Mouse (Mus musculus) midbrain, embryonic 16.5 days (tissue): ENCODE results near the gene 1700029P11Rik. TPM values are rescaled to one million over a fixed set of nuclear protein-coding genes. Genes with fewer than 3 reads are reported as not detected.

Source experiments
- ATAC-seq: fragments of 200-750 bp; cut with Nextera tagmentation; 2 replicates; pipeline ENCODE4 v1.8.0; 2017; ENCODE audit warnings: moderate TSS enrichment
- H3K27ac ChIP-seq: fragments of 300-500 bp; sonication (generic); 2 replicates; pipeline ENCODE4 v1.5.1; 2014; ENCODE audit warnings: mild to moderate bottlenecking, low read length, mixed read lengths
- H3K27me3 ChIP-seq: fragments of 300-500 bp; sonication (generic); 2 replicates; pipeline ENCODE4 v1.6.1; 2014; ENCODE audit warnings: low read depth, low read length, mixed read lengths; ENCODE audit not compliant: control insufficient read depth, insufficient read depth
- H3K36me3 ChIP-seq: fragments of 300-500 bp; sonication (generic); 2 replicates; pipeline ENCODE4 v1.6.1; 2014; ENCODE audit warnings: mild to moderate bottlenecking, low read length, moderate library complexity, mixed read lengths; ENCODE audit not compliant: control insufficient read depth, insufficient read depth
- H3K4me1 ChIP-seq: fragments of 300-500 bp; sonication (generic); 2 replicates; pipeline ENCODE4 v1.6.1; 2014; ENCODE audit warnings: mild to moderate bottlenecking, low read length, mixed read lengths; ENCODE audit not compliant: control insufficient read depth, insufficient read depth
- H3K4me2 ChIP-seq: fragments of 300-500 bp; sonication (generic); 2 replicates; pipeline ENCODE4 v1.6.1; 2014; ENCODE audit warnings: mild to moderate bottlenecking, low read length, mixed read lengths
- H3K4me3 ChIP-seq: fragments of 300-500 bp; sonication (generic); 2 replicates; pipeline ENCODE4 v1.5.1; 2014; ENCODE audit warnings: low read depth, mild to moderate bottlenecking, low read length, moderate library complexity, mixed read lengths
- H3K9ac ChIP-seq: fragments of 300-500 bp; sonication (generic); 2 replicates; pipeline ENCODE4 v1.6.1; 2014; ENCODE audit warnings: low read depth, low read length, mixed read lengths
- H3K9me3 ChIP-seq: fragments of 300-500 bp; sonication (generic); replicated peaks from 2 replicates; pipeline ENCODE4 v1.6.1; 2014; ENCODE audit warnings: mild to moderate bottlenecking, low read length, mixed read lengths; ENCODE audit not compliant: control insufficient read depth, poor library complexity, severe bottlenecking
- WGBS: fragments of 180-500 bp; shearing (Covaris S2); extraction: QIAGEN DNeasy Blood & Tissue Kit; methylation state at CpG from one replicate; pipeline ENCODE4 v1.1.7; 2014; 5-methylcytosine and 5-hydroxymethylcytosine counted together
- polyA plus RNA-seq: library from polyadenylated mRNA; unstranded; fragments of >200 nt; fragmentation: Nextera tagmentation; extraction: Ambion mirVana; gene quantifications from 2 replicates; pipeline ENCODE4 v1.2.1, GENCODE M21; 2015

The 1700029P11Rik gene
- polyA plus RNA-seq, result not detected in 2 replicates

DNA sequence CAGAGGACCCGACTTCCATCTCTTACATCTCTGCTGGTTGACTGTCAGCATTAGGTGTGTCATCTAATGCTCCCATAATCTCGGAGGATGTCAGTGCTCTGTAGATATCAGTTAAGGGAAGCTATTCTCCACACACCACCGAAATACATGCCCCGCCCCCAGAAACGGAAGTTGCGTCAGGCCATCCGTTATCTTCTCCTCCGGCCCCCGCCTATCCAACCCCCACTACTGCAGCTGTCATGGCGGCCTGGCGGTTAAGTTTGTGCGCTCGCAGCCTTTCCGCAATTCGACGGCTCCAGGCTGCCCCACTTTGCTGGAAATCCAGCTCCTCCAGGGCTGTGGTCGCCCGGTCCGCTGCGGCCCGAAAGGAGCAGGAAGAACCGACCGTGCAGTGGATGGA lies at the start of gene 1700029P11Rik:
1700029P11Rik (plus strand) TSS at position 220 of the 400 bp plus-strand sequence.
- Histone ChIP-seq H3K4me1 (no peaks in the 10 kb centered on the region), H3K9me3 (no peaks in the 10 kb centered on the region), H3K9ac (no peak within 1 kb of the TSS), H3K27me3 (no peaks in the 10 kb centered on the region), H3K4me3 (no peak within 1 kb of the TSS), H3K36me3 (no peaks in the 10 kb centered on the region), H3K27ac (no peak within 1 kb of the TSS), H3K4me2 (no peak within 1 kb of the TSS)
- no peak for ATAC-seq
- 96% methylated on average over 23 of the region's 23 CpGs for WGBS

DNA sequence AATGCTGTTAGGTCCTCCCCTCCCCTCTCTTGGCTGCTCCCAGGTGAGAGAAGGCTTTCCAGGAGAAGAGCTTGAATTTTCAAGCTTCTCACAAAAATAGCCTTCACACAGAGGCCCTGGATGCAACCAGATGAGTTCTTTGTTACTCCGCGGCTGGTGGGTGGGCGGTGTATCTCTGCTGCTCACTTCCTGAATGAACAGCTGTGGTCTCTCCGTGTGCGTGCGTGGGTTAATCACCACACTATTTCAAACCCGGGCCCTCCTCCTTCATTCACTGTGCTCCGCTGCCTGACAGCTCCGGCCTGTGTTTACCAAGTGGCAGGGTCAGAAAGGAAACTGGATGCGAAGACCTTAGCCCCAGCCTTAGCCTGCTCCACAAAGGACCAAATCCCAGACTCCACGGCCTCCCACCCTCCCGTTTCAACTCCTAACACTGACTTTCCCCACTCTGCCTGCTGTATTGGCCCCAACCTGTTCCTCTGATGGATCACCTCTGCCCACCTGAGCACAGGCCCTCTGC lies 47.3 kb upstream of the 1700029P11Rik start:
- Histone ChIP-seq H3K27me3 (no peaks in the 10 kb centered on the region), H3K9ac (no peak overlapping the region), H3K27ac (no peak overlapping the region), H3K4me3 (no peak overlapping the region), H3K9me3 (no peaks in the 10 kb centered on the region), H3K36me3 (no peaks in the 10 kb centered on the region), H3K4me2 (no peak overlapping the region), H3K4me1 (peaks cover 10% of the 10 kb centered on the region)
- no peak for ATAC-seq
- WGBS, result 43% methylated on average over 12 of the region's 12 CpGs

DNA sequence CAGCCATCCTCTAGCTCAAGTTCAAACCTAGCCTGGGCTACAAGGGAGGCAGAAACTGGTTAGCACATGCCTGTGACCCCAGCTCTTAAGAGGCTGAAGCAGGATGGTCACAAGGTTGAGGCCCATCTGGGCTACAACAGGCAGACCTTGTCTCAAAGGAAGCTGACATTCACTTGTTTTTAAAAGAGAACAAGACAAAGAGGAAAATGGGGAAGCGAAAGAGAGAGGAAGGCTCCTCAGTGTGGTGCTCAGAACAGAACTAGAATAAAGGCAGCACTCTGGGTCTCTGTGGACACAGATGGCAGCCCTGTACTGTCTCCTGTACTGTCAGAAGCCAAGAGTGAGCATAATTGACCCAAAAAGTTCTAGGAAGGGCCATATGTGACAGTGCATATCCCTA lies 46.4 kb upstream of the 1700029P11Rik start:
- Histone ChIP-seq H3K9ac (no peak overlapping the region), H3K4me2 (no peak overlapping the region), H3K27ac (no peak overlapping the region), H3K9me3 (no peaks in the 10 kb centered on the region), H3K4me1 (peaks cover 20% of the 10 kb centered on the region), H3K27me3 (no peaks in the 10 kb centered on the region), H3K4me3 (no peak overlapping the region), H3K36me3 (no peaks in the 10 kb centered on the region)
- no peak for ATAC-seq
- 81% methylated on average over 1 of the region's 1 CpGs for WGBS

- Histone ChIP-seq H3K4me1 (peaks cover 28% of the 10 kb centered on the region), H3K9me3 (no peaks in the 10 kb centered on the region), H3K27ac (peak overlapping the region; percentile 88), H3K27me3 (no peaks in the 10 kb centered on the region), H3K4me3 (peak overlapping the region; percentile 76), H3K9ac (peak overlapping the region; percentile 76), H3K4me2 (peak overlapping the region; percentile 61), H3K36me3 (peaks cover 2% of the 10 kb centered on the region)
- peak; percentile 25; the same call in 1 of the 2 replicates for ATAC-seq
- WGBS, result 58% methylated on average over 7 of the region's 7 CpGs
Measured at GRCm38 (mm10) chr15:81935869-81936637, 44.3 kb upstream of the 1700029P11Rik start.

GRCm38 (mm10) chr15:81936679-81937078 lies 43.7 kb upstream of the 1700029P11Rik start, which contains the start of gene Csdc2:
Gene Csdc2 (plus strand): TSS chr15:81936759.
- peak within 1 kb of the TSS; percentile 88 for H3K27ac ChIP-seq
- peaks cover 28% of the 10 kb centered on the region for H3K4me1 ChIP-seq
- H3K4me2 ChIP-seq, result peak within 1 kb of the TSS; percentile 61
- WGBS, result 0% methylated on average over 12 of the region's 12 CpGs
- H3K27me3 ChIP-seq, result no peaks in the 10 kb centered on the region
- peak; percentile 85 for ATAC-seq
- H3K9ac ChIP-seq, result peak within 1 kb of the TSS; percentile 76
- H3K36me3 ChIP-seq, result peaks cover 3% of the 10 kb centered on the region
- peak within 1 kb of the TSS; percentile 76 for H3K4me3 ChIP-seq
- no peaks in the 10 kb centered on the region for H3K9me3 ChIP-seq

DNA sequence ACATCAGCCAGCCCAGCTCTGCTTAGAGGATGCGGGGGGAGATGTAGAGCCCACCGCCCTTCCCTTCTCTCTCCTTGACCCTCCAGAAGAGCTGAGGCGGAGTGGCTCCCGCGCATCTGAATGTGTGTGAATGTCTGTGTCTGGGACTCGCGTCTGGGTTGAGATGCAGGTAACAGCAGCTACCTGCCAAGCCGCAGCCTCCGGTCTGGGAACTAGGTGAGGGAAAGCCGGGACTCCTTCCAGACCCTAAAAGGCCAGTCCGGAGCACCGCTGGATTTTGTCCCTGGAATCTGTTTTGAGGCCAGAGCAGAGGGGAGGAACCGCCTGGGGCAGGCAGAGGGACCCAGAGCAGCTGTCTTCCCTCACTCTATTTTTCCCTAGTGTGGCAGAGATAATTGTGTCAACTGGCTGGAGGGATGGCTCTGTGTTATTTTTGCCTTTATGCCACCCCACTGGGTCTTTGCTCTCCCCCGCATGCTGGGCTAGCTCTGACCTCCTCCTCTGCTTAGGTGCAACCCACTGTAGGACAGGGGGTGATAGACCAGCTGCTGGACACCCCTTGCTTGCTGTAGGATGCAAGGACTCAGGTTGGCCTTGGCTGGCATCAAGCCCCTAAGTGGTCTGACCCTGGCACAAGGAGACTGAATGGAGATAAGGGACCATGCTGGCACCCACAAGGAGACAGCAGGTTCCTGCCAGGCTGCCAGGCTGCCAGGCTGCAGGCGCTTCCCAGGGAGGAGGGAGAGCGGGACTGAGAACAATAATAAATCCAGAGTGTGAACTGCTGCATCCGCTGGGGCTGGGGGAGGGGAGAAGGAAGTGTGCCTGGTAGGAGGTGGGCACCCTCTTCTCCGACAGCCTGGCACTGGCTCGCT lies 43.0 kb upstream of the 1700029P11Rik start:
- peak overlapping the region; percentile 88 for H3K27ac ChIP-seq
- peak overlapping the region; percentile 76 for H3K4me3 ChIP-seq
- peak overlapping the region; percentile 76 for H3K9ac ChIP-seq
- H3K4me2 ChIP-seq, result peak overlapping the region; percentile 61
- WGBS, result 4% methylated on average over 19 of the region's 19 CpGs
- peak; percentile 47 for ATAC-seq
- no peaks in the 10 kb centered on the region for H3K27me3 ChIP-seq
- peaks cover 28% of the 10 kb centered on the region for H3K4me1 ChIP-seq
- no peaks in the 10 kb centered on the region for H3K9me3 ChIP-seq
- peaks cover 3% of the 10 kb centered on the region for H3K36me3 ChIP-seq

DNA sequence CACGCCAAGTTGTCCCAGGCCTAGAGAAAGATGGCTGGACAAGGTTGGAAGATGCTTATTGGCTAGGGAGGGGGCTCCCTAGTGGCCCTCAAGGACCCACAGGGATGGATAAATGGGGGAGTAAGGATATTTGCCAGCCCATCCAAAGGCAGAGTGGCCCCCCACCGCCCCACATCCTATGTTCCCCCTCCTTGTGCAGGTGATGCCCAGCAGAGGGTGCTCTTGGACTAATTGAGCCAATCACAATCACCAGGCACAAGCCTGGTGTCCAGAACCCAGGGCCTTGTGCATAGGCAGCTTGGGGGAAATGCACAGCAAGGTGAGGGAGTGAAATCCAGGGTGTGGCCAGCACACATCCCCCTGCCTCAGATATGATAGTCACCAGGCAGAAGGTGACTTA lies 42.1 kb upstream of the 1700029P11Rik start:
- Histone ChIP-seq H3K9me3 (no peaks in the 10 kb centered on the region), H3K27me3 (no peaks in the 10 kb centered on the region), H3K27ac (peak overlapping the region; percentile 88), H3K4me3 (peak overlapping the region; percentile 76), H3K4me2 (peak overlapping the region; percentile 61), H3K4me1 (peaks cover 31% of the 10 kb centered on the region), H3K9ac (peak overlapping the region; percentile 76), H3K36me3 (peaks cover 3% of the 10 kb centered on the region)
- 0 out of 2 replicates have a peak, but pooled peaks have one; percentile 22 for ATAC-seq
- WGBS, result 20% methylated on average over 2 of the region's 2 CpGs

GRCm38 (mm10) chr15:81939157-81939715 lies 41.1 kb upstream of the 1700029P11Rik start:
- peaks cover 33% of the 10 kb centered on the region for H3K4me1 ChIP-seq
- no peak overlapping the region for H3K27ac ChIP-seq
- peak overlapping the region; percentile 39; the same call in 1 of the 2 replicates for H3K9ac ChIP-seq
- 87% methylated on average over 10 of the region's 10 CpGs for WGBS
- no peaks in the 10 kb centered on the region for H3K27me3 ChIP-seq
- no peaks in the 10 kb centered on the region for H3K9me3 ChIP-seq
- H3K4me3 ChIP-seq, result no peak overlapping the region
- no peak for ATAC-seq
- peaks cover 3% of the 10 kb centered on the region for H3K36me3 ChIP-seq
- peak overlapping the region; percentile 61; the same call in 1 of the 2 replicates for H3K4me2 ChIP-seq
